Mouse (Mus musculus) right cerebral cortex, adult 18-20 months (tissue): ENCODE data around the gene Akap12.

Source experiments
- DNase-seq: peaks from one replicate; pipeline ENCODE4 v3.0.0; 2022; ENCODE audit warnings: mixed read lengths

Akap12 gene

GRCm38 (mm10) chr10:4285752-4286151 lies 19.6 kb downstream of the Akap12 start:
- DNase-seq: no peak

DNA sequence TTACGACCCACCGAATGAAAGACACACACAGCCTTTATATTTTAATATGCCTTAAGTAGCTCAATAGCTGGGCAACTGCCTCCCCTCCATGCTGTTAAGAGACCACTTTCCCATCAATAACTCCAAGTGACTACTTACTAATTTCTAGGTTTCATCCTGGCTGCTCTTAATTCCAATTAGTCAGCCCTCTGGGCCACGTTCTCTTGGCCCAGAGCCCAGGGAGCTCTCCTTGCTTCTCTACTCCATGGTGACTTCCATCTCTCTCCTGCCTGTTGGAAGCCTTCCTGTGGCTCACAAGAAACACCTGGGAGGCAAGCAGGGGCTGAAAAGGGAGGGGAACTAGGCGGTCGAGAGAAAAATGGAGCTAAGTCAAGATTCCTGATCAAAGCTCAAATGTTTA lies 23.0 kb downstream of the Akap12 start:
- DNase-seq: no peak

- no peak for DNase-seq
Observed at GRCm38 (mm10) chr10:4289636-4290035, 23.5 kb downstream of the Akap12 start.

DNA sequence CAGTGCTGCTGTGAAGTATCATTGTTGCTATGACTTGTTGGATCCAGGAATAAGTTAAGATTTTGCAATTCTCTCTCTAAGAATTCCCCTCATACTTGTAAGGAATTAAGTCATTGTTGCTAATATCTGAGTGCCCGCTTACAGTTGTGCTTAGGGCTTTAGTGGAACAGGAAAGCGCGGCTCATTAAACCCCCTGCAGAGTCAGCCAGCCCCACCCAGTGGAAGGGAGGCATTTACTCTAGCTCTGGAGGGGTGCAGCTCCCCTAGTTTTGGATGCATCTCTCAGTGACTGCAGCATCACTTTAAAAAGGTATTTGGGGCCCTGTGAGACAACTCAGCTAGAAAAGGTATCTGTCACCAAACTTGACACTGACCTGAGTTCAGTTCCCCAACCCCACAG lies 24.0 kb downstream of the Akap12 start:
- no peak for DNase-seq

GRCm38 (mm10) chr10:4290561-4290960 lies 24.4 kb downstream of the Akap12 start:
- DNase-seq: no peak

GRCm38 (mm10) chr10:4293418-4293817 lies 27.2 kb downstream of the Akap12 start:
- no peak for DNase-seq

- no peak for DNase-seq
Observed at GRCm38 (mm10) chr10:4303558-4303957, 37.4 kb downstream of the Akap12 start.

- no peak for DNase-seq
Observed at GRCm38 (mm10) chr10:4323885-4324284, 57.7 kb downstream of the Akap12 start.

DNA sequence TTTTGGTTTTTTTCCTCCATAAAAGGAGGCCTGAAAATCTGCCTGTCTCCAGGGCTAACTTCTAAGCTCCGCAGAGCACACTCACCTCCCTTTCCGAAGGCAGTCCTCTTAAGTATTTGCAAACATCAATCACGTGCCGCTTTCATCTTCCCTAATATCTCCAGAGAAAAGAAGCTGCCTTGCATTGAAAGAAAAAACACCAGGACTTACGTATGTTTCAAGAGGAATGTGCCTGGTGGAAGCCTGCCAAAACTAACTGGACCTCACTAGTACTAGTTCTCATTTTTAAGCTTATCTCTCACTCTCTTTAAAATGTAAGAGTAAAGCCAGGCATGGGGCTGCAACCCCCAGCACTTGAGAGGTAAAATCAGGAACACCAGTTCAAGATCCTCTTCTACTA lies 59.4 kb downstream of the Akap12 start:
- no peak for DNase-seq

- DNase-seq: no peak
Observed at GRCm38 (mm10) chr10:4327716-4328115, 61.5 kb downstream of the Akap12 start.

DNA sequence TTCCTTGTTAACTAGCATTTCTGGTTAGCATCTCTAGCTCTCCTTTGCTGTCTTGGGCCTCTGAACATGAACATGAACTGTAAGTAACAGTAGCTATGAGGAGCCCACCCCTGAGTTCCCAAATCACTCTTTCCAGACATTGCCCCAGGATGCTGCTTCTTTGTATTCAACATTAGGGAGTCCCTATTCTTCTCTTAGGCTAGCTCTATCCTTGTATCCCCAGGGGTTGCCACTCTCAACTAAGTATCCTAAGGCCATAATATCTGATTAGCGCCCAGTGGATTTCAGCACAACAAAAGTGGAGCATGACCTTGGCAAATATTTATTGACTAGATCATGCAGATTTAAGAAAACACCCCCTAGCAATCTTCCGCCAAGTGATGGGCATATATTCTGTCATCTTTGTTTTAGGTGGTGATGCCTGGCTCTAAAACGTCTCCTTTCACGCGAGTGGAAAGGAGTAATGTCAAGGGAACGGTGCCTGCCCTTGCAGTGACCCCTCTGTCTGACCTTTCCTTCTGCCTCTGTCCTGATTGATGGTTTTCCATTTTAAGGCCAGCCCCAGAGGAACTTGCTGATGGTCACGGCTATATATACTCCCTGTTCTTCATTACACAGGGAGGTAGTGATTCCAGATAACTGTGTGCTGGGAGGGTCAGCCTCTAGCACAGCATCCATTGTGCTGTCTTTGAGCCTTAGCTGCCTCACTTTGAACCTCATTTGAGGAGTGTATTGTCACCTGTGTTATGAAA lies 66.2 kb downstream of the Akap12 start:
- no peak for DNase-seq

- DNase-seq: no peak
Observed at GRCm38 (mm10) chr10:4333319-4333718, 67.1 kb downstream of the Akap12 start.

DNA sequence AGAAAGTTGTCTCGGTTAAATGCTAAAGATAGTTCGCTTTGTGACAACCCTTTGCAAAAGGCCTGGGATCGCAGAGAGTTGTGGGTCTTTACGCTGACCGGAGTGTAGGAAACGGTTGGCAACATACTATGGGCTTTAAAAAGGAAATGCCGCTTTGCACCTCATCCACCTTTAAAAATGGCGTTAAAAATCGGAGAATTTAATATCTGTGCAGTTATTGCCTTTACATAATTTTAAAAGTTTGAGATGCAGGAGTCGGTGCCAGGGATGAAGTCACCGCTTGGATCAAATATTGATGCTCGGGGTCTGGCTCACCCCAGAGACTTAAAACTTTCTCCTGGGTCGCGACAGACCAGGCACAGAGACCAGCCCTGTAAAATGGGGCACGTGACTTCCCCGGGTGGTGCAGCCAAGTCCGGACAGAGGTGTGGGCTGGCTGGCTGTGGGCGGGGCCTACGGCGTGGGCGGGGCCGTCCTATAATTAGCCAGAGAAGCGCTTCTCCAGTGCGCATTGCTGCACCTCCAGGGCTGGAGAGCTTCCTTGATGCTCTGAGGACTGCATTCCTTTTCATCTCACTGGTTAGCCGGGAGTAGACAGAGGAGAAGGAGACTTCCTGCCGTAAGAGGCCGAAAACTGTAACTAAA lies 68.0 kb downstream of the Akap12 start:
- DNase-seq: peak; percentile 58

DNA sequence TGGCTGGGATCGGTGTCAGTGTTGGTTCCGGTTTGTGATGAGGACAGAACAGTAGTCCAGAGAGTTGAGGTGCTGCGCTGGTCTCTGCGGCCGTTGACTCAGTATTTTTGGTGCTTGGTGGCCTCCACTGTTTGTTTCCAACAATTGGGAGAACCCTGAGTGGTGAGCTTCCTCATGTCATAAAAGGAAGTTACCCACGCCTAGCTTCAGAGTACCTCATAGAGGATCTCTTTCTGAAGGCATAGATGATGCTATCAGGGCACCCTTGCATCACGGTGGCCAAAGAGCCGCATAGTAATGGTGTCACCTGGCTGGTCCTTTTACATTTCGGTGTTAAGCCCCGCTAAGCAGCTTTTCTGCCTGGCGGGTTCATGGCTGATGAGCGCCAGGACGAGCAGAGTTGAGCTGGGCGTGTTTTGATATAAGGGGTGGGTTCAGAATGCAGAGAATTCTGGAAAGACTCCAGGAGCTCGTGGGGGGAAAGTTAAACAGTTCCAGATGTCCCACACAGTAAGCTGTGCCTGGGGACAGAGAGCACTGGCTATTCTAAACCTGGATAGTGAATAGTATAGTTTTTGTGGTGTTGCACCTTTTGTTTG lies 72.8 kb downstream of the Akap12 start:
- DNase-seq: no peak

DNA sequence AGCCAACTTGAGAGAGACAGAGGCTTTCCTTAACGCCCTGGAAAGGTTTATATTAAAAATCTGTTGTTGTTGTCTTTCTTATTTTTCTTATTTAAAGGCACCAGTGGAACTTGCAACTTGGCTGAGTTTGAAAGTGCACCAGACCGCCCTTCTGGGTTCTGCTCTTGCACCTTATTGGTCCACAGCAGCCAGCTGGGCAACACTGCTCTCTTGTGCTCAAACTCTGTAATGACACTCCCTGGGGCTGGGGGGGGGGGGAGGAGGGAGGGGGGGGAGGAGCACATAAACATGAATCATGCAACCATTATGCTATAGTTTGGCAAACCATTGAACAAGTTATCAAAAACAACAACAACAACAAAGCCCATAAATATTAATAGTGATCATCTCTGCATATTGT lies 75.2 kb downstream of the Akap12 start:
- peak; percentile 25 for DNase-seq

GRCm38 (mm10) chr10:4346489-4347135 lies 80.4 kb downstream of the Akap12 start:
- peak; percentile 82 for DNase-seq

DNA sequence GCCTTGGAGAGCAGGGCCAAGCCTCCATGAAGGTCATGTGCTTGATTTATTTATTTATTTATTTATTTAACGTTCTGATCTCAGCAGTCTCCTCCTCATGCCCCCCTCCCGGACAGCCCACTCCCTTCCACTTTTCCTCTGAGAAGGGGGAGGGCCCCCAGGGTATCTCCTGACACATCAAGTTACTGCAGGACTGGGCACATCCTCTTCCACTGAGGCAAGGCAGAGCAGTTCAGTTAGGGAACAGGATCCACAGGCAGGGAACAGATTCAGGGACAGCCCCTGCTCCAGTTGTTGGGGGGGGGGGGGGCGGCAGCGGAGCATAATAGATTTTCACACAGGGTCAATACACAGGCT lies 80.9 kb downstream of the Akap12 start:
- no peak for DNase-seq

DNA sequence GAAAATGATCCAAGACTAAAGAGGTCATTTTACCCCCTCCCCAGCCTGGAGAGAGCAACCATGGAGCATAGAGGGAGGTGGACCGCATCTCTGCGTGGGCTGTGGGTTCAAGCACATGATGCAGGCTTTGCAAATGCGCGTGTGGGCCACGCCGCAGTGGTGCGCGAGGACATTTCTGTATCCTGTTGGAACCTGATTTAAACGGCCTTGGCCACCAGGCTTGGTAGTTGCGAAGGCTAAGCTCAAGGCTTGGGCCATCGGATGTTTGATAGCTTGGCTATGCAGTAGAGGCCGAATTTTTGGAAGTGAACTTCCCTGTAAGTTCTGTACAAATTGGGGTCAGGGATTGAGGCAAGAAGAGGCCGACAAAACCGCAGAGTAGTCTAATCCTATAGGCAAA lies 81.4 kb downstream of the Akap12 start:
- DNase-seq: no peak

GRCm38 (mm10) chr10:4354371-4355260 lies 88.4 kb downstream of the Akap12 start:
- no peak for DNase-seq

DNA sequence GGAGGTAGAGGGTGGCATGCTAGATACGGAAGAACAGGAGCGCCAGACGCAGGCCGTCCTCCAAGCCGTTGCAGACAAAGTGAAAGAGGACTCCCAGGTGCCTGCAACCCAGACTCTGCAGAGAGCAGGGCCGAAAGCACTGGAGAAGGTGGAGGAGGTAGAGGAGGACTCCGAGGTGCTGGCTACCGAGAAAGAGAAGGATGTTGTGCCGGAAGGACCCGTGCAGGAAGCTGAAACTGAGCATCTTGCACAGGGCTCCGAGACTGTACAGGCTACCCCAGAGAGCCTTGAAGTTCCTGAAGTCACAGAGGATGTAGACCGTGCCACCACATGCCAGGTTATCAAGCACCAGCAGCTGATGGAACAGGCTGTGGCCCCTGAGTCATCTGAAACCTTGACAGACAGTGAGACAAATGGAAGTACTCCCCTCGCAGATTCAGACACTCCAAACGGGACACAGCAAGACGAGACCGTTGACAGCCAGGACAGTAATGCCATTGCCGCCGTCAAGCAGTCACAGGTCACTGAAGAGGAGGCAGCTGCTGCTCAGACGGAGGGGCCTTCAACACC lies 89.8 kb downstream of the Akap12 start:
- no peak for DNase-seq

- DNase-seq: no peak
Observed at GRCm38 (mm10) chr10:4356640-4357039, 90.5 kb downstream of the Akap12 start.

GRCm38 (mm10) chr10:4357435-4357834 lies 91.3 kb downstream of the Akap12 start:
- no peak for DNase-seq
